34 mouse cellular contexts compared by ENCODE assay signal in the genomic region with DNA sequence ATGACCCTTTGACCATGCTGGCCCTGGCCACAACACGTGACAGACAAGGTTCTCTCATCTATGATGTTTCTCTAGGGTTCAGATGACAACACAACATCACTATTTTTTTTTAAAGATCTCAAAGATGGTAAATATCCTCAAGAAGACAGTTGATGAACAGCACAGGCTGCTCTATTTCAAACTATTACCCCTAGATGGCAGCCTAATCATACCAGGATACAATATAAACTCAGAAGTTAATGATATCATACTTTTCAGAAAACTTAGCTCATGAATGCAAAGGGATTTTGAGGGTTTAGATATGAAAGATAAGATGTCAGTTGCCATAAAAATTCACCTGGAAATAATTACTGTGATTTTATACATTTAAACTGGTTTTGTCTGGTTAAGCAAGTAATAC. TPM values are rescaled to one million over a fixed set of nuclear protein-coding genes. Genes with fewer than 3 reads are reported as not detected.
DNase-seq lines count a peak whose midpoint lies in the region; ATAC-seq and TF ChIP-seq lines count a peak whose summit lies in the region.
"Had no signal": no experiment of that assay in that cellular context is flagged by ENCODE, and none has a peak within 500 bp of the region (broad histone marks: within the 10 kb centered on the region; RNA-seq: fewer than 3 reads in every experiment).

No protein-coding gene starts in this region.

- WGBS in forebrain, postnatal 0 days = 26% methylated on average over 1 of the region's 1 CpGs
- WGBS in forebrain, embryonic 13.5 days = 41% methylated on average over 1 of the region's 1 CpGs

- ATAC-seq in forebrain, postnatal 0 days = no peak
- no peak for ATAC-seq in forebrain, embryonic 13.5 days
- ATAC-seq in Patski = no peak
- ATAC-seq: forebrain, embryonic 14.5 days; inflammation-experienced regulatory T-cells, adult 6 months had no signal

- no peaks in the 10 kb centered on the region for H3K9me3 ChIP-seq in forebrain, postnatal 0 days (ENCODE audit: low read length)
- H3K9me3 ChIP-seq in forebrain, embryonic 13.5 days (replicated peaks) = no peaks in the 10 kb centered on the region
- H3K9me3 ChIP-seq: G1E; heart, embryonic 13.5 days; hindbrain, embryonic 13.5 days; liver, embryonic 13.5 days; lung, embryonic 15.5 days; midbrain, embryonic 10.5 days; neural tube, embryonic 15.5 days had no signal

- no peak overlapping the region for H3K27ac ChIP-seq in forebrain, postnatal 0 days (ENCODE audit: low read depth, low read length)
- H3K27ac ChIP-seq in forebrain, embryonic 13.5 days = no peak overlapping the region
- no peak overlapping the region for H3K27ac ChIP-seq in layer of hippocampus, adult 2 months
- H3K27ac ChIP-seq: heart, embryonic 13.5 days; hindbrain, embryonic 13.5 days; liver, embryonic 13.5 days; lung, embryonic 15.5 days; macrophage; midbrain, embryonic 10.5 days; neural tube, embryonic 15.5 days had no signal

- no peaks in the 10 kb centered on the region for H3K36me3 ChIP-seq in forebrain, postnatal 0 days (ENCODE audit: insufficient read depth)
- no peaks in the 10 kb centered on the region for H3K36me3 ChIP-seq in forebrain, embryonic 13.5 days (ENCODE audit: poor library complexity, severe bottlenecking)
- H3K36me3 ChIP-seq: G1E; heart, embryonic 13.5 days; hindbrain, embryonic 13.5 days; liver, embryonic 13.5 days; lung, embryonic 15.5 days; midbrain, embryonic 10.5 days; neural tube, embryonic 15.5 days had no signal

- H3K4me3 ChIP-seq in forebrain, postnatal 0 days (ENCODE audit: low read depth, low read length) = no peak overlapping the region
- no peak overlapping the region for H3K4me3 ChIP-seq in forebrain, embryonic 13.5 days
- no peak overlapping the region for H3K4me3 ChIP-seq in layer of hippocampus, adult 2 months
- H3K4me3 ChIP-seq: heart, embryonic 13.5 days; hindbrain, embryonic 13.5 days; liver, embryonic 13.5 days; lung, embryonic 15.5 days; midbrain, embryonic 10.5 days; neural tube, embryonic 15.5 days had no signal

- H3K4me1 ChIP-seq in forebrain, postnatal 0 days (ENCODE audit: insufficient read depth) = no peaks in the 10 kb centered on the region
- no peaks in the 10 kb centered on the region for H3K4me1 ChIP-seq in forebrain, embryonic 13.5 days
- H3K4me1 ChIP-seq: heart, embryonic 13.5 days; hindbrain, embryonic 13.5 days; liver, embryonic 13.5 days; lung, embryonic 15.5 days; midbrain, embryonic 10.5 days; neural tube, embryonic 15.5 days had no signal

- DNase-seq in forebrain, postnatal 0 days = no peak
- DNase-seq in layer of hippocampus, adult 2 months (ENCODE audit: low spot score in 2 of 2) = no peak
- DNase-seq in layer of hippocampus, adult 11-12 months (ENCODE audit: low spot score) = no peak
- peak; percentile 14 for DNase-seq in 3T3-L1 (ENCODE audit: low read depth, low spot score)
- no peak for DNase-seq in Patski (ENCODE audit: low read depth, low spot score)
- no peak for DNase-seq in thymus, postnatal 4 days
- DNase-seq: adrenal gland, postnatal 10 days; B cell, adult 2 months; cerebellum, adult 18-20 months; cerebellum, postnatal 25 days; gastrocnemius, postnatal 25 days; heart, adult 18-20 months; kidney, adult 8-10 months; kidney, postnatal 25 days; liver, embryonic 13.5 days; right cerebral cortex, postnatal 25 days; thymus, postnatal 25 days had no signal

- POLR2A ChIA-PET in Patski (lab: Charles Lee) = no interaction called here

- H3K9ac ChIP-seq in forebrain, postnatal 0 days = no peak overlapping the region
- no peak overlapping the region for H3K9ac ChIP-seq in forebrain, embryonic 13.5 days
- H3K9ac ChIP-seq: heart, embryonic 13.5 days; hindbrain, embryonic 13.5 days; liver, embryonic 13.5 days; lung, embryonic 15.5 days; neural tube, embryonic 15.5 days had no signal

- no peaks in the 10 kb centered on the region for H3K27me3 ChIP-seq in forebrain, postnatal 0 days (ENCODE audit: insufficient read depth, low read length)
- no peaks in the 10 kb centered on the region for H3K27me3 ChIP-seq in forebrain, embryonic 13.5 days
- no peaks in the 10 kb centered on the region for H3K27me3 ChIP-seq in Patski
- H3K27me3 ChIP-seq: CH12.LX; heart, embryonic 13.5 days; hindbrain, embryonic 13.5 days; liver, embryonic 13.5 days; lung, embryonic 15.5 days; neural tube, embryonic 15.5 days had no signal

- H3K4me2 ChIP-seq in forebrain, postnatal 0 days (ENCODE audit: low read depth) = no peak overlapping the region
- H3K4me2 ChIP-seq in forebrain, embryonic 13.5 days = no peak overlapping the region
- H3K4me2 ChIP-seq: heart, embryonic 13.5 days; hindbrain, embryonic 13.5 days; liver, embryonic 13.5 days; lung, embryonic 15.5 days; neural tube, embryonic 15.5 days had no signal

- in situ Hi-C loops in Patski (cut with MboI; ENCODE audit: low pct_unique_long_range_greater_than_20kb) = no loop called here

- CTCF ChIA-PET in Patski (lab: Charles Lee) = interaction anchor here (0.8 kb wide), 1 partner anchor 49 kb away, joined by 3 read pairs; no protein-coding TSS in a partner anchor

- 0 out of 2 replicates have a peak, but pooled peaks have one; percentile 12 for TF ChIP-seq CTCF in forebrain, postnatal 0 days (IDR thresholded peaks at IDR 0.05; ENCODE audit: low read depth)
- TF ChIP-seq CTCF in layer of hippocampus, adult 2 months (conservative IDR thresholded peaks at IDR 0.05) = peak; percentile 54
- TF ChIP-seq CTCF in Patski (IDR thresholded peaks at IDR 0.05) = peak; percentile 28

RNA-seq across cellular contexts. Expression of a gene that starts 26.8 kb away (rescaled TPM):
- not detected in 2 replicates for total RNA-seq in forebrain, postnatal 0 days (2014; rRNA removed)
- polyA plus RNA-seq in forebrain, postnatal 0 days (2015; fragmentation: Nextera tagmentation; extraction: Ambion mirVana) = not detected in 2 replicates
- polyA plus RNA-seq in forebrain, embryonic 13.5 days (2015; fragmentation: Nextera tagmentation; extraction: Ambion mirVana) = not detected in 2 replicates
- total RNA-seq in layer of hippocampus, adult 2 months (2021) = not detected
- not detected for polyA plus RNA-seq in Patski (2021)
- total RNA-seq: adrenal gland, postnatal 10 days; CH12.LX; G1E; gastrocnemius, postnatal 25 days; heart, adult 18-20 months; heart, postnatal 25 days; left cerebral cortex, adult 18-20 months; left cerebral cortex, postnatal 36 days had no signal
- polyA plus RNA-seq: forebrain, embryonic 14.5 days; G1E; heart, embryonic 13.5 days; hindbrain, embryonic 13.5 days; inflammation-experienced regulatory T-cells, adult 6 months; limb, embryonic 14.5 days; liver, embryonic 13.5 days; lung, embryonic 15.5 days; macrophage; midbrain, embryonic 10.5 days; neural tube, embryonic 15.5 days; spleen, adult 2 months; stomach, embryonic 14.5 days had no signal

RNA-seq across cellular contexts. Expression of a gene that starts 26.8 kb away (rescaled TPM):
- not detected in 2 replicates for total RNA-seq in forebrain, postnatal 0 days (2014; rRNA removed)
- not detected in 2 replicates for polyA plus RNA-seq in forebrain, postnatal 0 days (2015; fragmentation: Nextera tagmentation; extraction: Ambion mirVana)
- not detected in 2 replicates for polyA plus RNA-seq in forebrain, embryonic 13.5 days (2015; fragmentation: Nextera tagmentation; extraction: Ambion mirVana)
- total RNA-seq in layer of hippocampus, adult 2 months (2021) = not detected
- not detected for polyA plus RNA-seq in Patski (2021)
- total RNA-seq: adrenal gland, postnatal 10 days; CH12.LX; G1E; gastrocnemius, postnatal 25 days; heart, adult 18-20 months; heart, postnatal 25 days; left cerebral cortex, adult 18-20 months; left cerebral cortex, postnatal 36 days had no signal
- polyA plus RNA-seq: forebrain, embryonic 14.5 days; G1E; heart, embryonic 13.5 days; hindbrain, embryonic 13.5 days; inflammation-experienced regulatory T-cells, adult 6 months; limb, embryonic 14.5 days; liver, embryonic 13.5 days; lung, embryonic 15.5 days; macrophage; midbrain, embryonic 10.5 days; neural tube, embryonic 15.5 days; spleen, adult 2 months; stomach, embryonic 14.5 days had no signal
